Mouse (Mus musculus) sigmoid colon, adult 10 weeks (tissue): ENCODE measurements around the gene Raet1e. TPM values are rescaled to one million over a fixed set of nuclear protein-coding genes. Genes with fewer than 3 reads are reported as not detected.

Source experiments
- polyA plus RNA-seq: library from polyadenylated mRNA; stranded (reverse); fragments of 350-450 nt; fragmentation: Illumina TruSeq; extraction: RNeasy Lipid Tissue Mini Kit (QIAGEN cat#74804); gene quantifications from one replicate; pipeline ENCODE4 v1.2.3, GENCODE M21; 2014; ENCODE audit warnings: low read depth, low replicate concordance

The Raet1e gene
- 27.8 TPM for polyA plus RNA-seq

DNA sequence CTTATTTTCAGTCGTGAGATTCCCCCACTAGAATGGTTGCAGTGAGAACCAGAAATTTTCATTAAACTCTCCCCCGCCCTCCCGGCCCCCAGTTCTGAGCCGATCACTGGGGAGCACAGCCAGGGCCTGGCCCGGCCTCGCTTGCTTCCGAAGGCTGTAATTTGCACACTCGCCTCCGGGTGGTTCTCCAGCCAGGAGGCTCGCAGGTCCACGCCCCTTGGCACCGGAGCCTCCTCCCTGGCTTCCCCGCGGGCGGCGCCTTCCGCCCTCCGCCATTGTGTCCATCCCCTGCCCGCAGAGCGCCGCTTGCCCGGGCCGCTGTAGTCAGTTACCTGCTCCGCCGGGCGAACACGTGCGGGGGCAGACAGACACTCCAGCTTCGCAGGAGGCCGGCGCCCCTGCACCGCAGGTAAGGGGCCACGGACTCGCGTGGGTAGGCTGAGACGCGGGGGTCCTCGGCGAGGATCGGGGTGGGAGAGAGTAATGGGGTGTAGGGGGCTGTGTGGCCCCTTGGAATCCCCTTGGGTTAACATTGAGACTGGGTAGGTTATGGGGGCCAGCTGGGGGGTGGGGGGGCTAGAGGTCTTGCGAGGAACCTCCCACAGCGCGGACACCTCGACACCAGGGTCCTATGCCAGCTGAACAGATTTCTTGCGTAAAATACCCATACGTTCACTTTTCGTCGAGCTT is at the start of gene Raet1e, which contains the start of gene H60b:
Raet1e (plus strand) TSS at position 260 of the 690 bp plus-strand sequence.
H60b (plus strand) TSS at position 277 of the 690 bp plus-strand sequence.

DNA sequence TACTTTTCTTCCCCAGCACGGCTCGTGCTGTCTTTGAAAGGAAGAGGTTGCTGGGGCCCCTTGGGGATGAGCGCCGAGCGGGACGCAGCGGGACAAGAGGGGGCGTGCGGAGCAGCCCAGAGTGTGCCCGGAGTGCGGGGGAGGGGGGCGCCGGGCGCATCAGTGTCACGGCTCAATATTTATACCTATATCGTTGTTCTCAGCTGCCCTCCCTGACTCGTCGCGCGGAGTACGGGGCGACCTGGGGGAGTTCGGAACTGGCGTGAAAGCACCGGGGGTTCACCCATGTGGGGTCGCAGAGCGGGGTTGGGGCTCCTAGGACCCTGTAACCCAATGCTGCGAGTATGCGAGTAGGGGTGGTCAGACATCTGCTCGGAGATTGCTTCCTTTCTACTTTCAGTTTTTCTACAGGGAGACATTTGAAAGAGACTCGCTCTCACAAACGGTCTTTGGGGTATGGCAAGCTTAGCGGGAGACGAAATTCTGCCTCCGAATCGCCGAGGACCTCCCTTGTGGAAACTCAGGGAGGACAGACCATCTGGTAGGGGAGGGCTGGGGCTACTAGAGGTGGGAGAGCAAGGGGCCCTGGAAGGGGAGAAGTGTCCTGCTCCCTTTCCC is 9.2 kb upstream of the Raet1e start, which contains the start of gene E030030I06Rik:
E030030I06Rik (minus strand) TSS at position 198 of the 618 bp plus-strand sequence.

DNA sequence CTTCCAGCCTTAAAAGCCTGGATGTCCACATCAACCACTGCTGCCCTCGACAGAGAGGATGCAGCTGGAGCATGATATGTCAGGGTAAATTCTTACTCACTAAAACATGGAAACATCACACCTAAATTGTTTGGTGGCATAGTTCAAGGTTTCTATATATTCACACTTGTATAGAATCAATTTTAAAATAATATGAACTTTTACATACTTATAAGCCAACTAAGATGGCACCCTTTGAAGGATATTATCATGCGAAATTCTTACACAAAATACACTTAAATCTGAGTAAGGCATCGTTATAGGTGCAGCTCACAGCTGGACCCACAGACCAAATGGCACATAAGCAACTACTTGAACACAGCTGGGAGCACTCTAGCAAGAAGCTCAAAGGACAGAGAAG is 201.9 kb downstream of the Raet1e start, which contains the start of gene Raet1d:
Raet1d (plus strand) TSS at position 301 of the 400 bp plus-strand sequence.

Other genes with a start within 250 kb of the Raet1e start
- gene 4930444G20Rik, start 90.5 kb upstream of the Raet1e start, polyA plus RNA-seq, result not detected
- 5.6 TPM for gene E030030I06Rik, start 9.3 kb upstream of the Raet1e start, polyA plus RNA-seq
- gene H60b, start within 50 bp of the Raet1e start, polyA plus RNA-seq, result not detected
- gene Raet1d, start 202.0 kb downstream of the Raet1e start, polyA plus RNA-seq, result 0.35 TPM